Mouse (Mus musculus): ENCODE measurements around the gene Znhit2.

The Znhit2 gene

GRCm38 (mm10) chr19:6061021-6061533 is at the start of gene Znhit2:
Gene Znhit2 (plus strand): TSS chr19:6061192.
- in situ Hi-C loops (cut with MboI, MseI): no loop called here

GRCm38 (mm10) chr19:6013691-6014090 is 47.3 kb upstream of the Znhit2 start:
- in situ Hi-C loops (cut with MboI, MseI): no loop called here

GRCm38 (mm10) chr19:6014991-6015510 is 45.9 kb upstream of the Znhit2 start:
- in situ Hi-C loops (cut with MboI, MseI): loop anchor here (5.0 kb wide), 1 partner anchor 53 kb away; the partner anchor contains the start of gene Pola2

- in situ Hi-C loops (cut with MboI, MseI): loop anchor here (5.0 kb wide), 1 partner anchor 53 kb away; the partner anchor contains the start of gene Pola2
Observed at GRCm38 (mm10) chr19:6015511-6016315, 45.3 kb upstream of the Znhit2 start, which contains the start of gene Capn1. Gene Capn1 (minus strand): TSS chr19:6015897.

GRCm38 (mm10) chr19:6016532-6016931 is 44.5 kb upstream of the Znhit2 start:
- in situ Hi-C loops (cut with MboI, MseI): loop anchor here (5.0 kb wide), 1 partner anchor 54 kb away; the partner anchor contains the start of gene Pola2

- in situ Hi-C loops (cut with MboI, MseI): loop anchor here (5.0 kb wide), 1 partner anchor 56 kb away; the partner anchor contains the start of gene Pola2
Observed at GRCm38 (mm10) chr19:6018142-6019089, 42.6 kb upstream of the Znhit2 start.

GRCm38 (mm10) chr19:6020276-6020675 is 40.7 kb upstream of the Znhit2 start:
- in situ Hi-C loops (cut with MboI, MseI): no loop called here

GRCm38 (mm10) chr19:6023059-6023458 is 37.9 kb upstream of the Znhit2 start:
- in situ Hi-C loops (cut with MboI, MseI): no loop called here

- in situ Hi-C loops (cut with MboI, MseI): no loop called here
Observed at GRCm38 (mm10) chr19:6023930-6024329, 37.1 kb upstream of the Znhit2 start.

GRCm38 (mm10) chr19:6028991-6029390 is 32.0 kb upstream of the Znhit2 start:
- in situ Hi-C loops (cut with MboI, MseI): no loop called here

GRCm38 (mm10) chr19:6029426-6029825 is 31.6 kb upstream of the Znhit2 start:
- in situ Hi-C loops (cut with MboI, MseI): no loop called here

- in situ Hi-C loops (cut with MboI, MseI): loop anchor here (5.0 kb wide), 1 partner anchor 33 kb away; no protein-coding TSS in a partner anchor
Observed at GRCm38 (mm10) chr19:6030520-6031280, 30.3 kb upstream of the Znhit2 start.

- in situ Hi-C loops (cut with MboI, MseI): no loop called here
Observed at GRCm38 (mm10) chr19:6035966-6036585, 24.9 kb upstream of the Znhit2 start.

- in situ Hi-C loops (cut with MboI, MseI): no loop called here
Observed at GRCm38 (mm10) chr19:6037695-6038094, 23.3 kb upstream of the Znhit2 start.

- in situ Hi-C loops (cut with MboI, MseI): no loop called here
Observed at GRCm38 (mm10) chr19:6038326-6038725, 22.7 kb upstream of the Znhit2 start.

GRCm38 (mm10) chr19:6040002-6040401 is 21.0 kb upstream of the Znhit2 start:
- in situ Hi-C loops (cut with MboI, MseI): loop anchor here (10.0 kb wide), 1 partner anchor 945 kb away; the partner anchor contains the start of gene Cnih2

GRCm38 (mm10) chr19:6042293-6042692 is 18.7 kb upstream of the Znhit2 start:
- in situ Hi-C loops (cut with MboI, MseI): loop anchor here (10.0 kb wide), 1 partner anchor 947 kb away; the partner anchor contains the start of gene Cnih2

- in situ Hi-C loops (cut with MboI, MseI): loop anchor here (10.0 kb wide), 1 partner anchor 949 kb away; the partner anchor contains the start of gene Cnih2
Observed at GRCm38 (mm10) chr19:6044102-6044501, 16.9 kb upstream of the Znhit2 start.

- in situ Hi-C loops (cut with MboI, MseI): loop anchor here (10.0 kb wide), 1 partner anchor 951 kb away; the partner anchor contains the start of gene Cnih2
Observed at GRCm38 (mm10) chr19:6045366-6046293, 15.4 kb upstream of the Znhit2 start.

All from T-helper 2 cell (primary cell).